Mouse (Mus musculus) kidney, postnatal 0 days (tissue): ENCODE measurements around the gene Mrpl27. TPM values are rescaled to one million over a fixed set of nuclear protein-coding genes. Genes with fewer than 3 reads are reported as not detected.

Source experiments
- ATAC-seq: fragments of 200-750 bp; cut with Nextera tagmentation; replicated peaks from 2 replicates; pipeline ENCODE4 v1.8.0; 2017; ENCODE audit warnings: low read depth, moderate number of reproducible peaks, moderate TSS enrichment, moderate library complexity; ENCODE audit not compliant: low FRiP score
- DNase-seq: peaks from one replicate; pipeline ENCODE4 v3.0.0-alpha.2; 2016; ENCODE audit warnings: low spot score
- H3K27ac ChIP-seq: fragments of 300-500 bp; sonication (generic); 2 replicates; pipeline ENCODE4 v1.5.1; 2014; ENCODE audit warnings: mild to moderate bottlenecking
- H3K27me3 ChIP-seq: fragments of 300-500 bp; sonication (generic); 2 replicates; pipeline ENCODE4 v1.6.1; 2014; ENCODE audit warnings: low read length, mixed read lengths; ENCODE audit not compliant: insufficient read depth
- H3K36me3 ChIP-seq: fragments of 300-500 bp; sonication (generic); 2 replicates; pipeline ENCODE4 v1.6.1; 2014; ENCODE audit warnings: low read length, mixed read lengths; ENCODE audit not compliant: insufficient read depth
- H3K4me1 ChIP-seq: fragments of 300-500 bp; sonication (generic); replicated peaks from 2 replicates; pipeline ENCODE4 v1.6.1; 2014; ENCODE audit warnings: antibody characterized with exemption, low read length, mixed read lengths; ENCODE audit not compliant: insufficient read depth
- H3K4me2 ChIP-seq: fragments of 300-500 bp; sonication (generic); 2 replicates; pipeline ENCODE4 v1.6.1; 2014; ENCODE audit warnings: mild to moderate bottlenecking, low read length, moderate library complexity, mixed read lengths
- H3K4me3 ChIP-seq: fragments of 300-500 bp; sonication (generic); replicated peaks from 2 replicates; pipeline ENCODE4 v1.5.1; 2014; ENCODE audit warnings: low read depth, low read length
- H3K9ac ChIP-seq: fragments of 300-500 bp; sonication (generic); 2 replicates; pipeline ENCODE4 v1.6.1; 2014; ENCODE audit warnings: low read depth, low read length
- H3K9me3 ChIP-seq: fragments of 300-500 bp; sonication (generic); replicated peaks from 2 replicates; pipeline ENCODE4 v1.6.1; 2016; ENCODE audit warnings: low read length, inconsistent platforms, mixed read lengths
- CTCF ChIP-seq: IDR thresholded peaks from 2 replicates; pipeline ENCODE4 v1.5.1; 2016; ENCODE audit warnings: antibody characterized with exemption, low read depth, mild to moderate bottlenecking, moderate library complexity
- WGBS: fragments of 180-500 bp; shearing (Covaris S2); extraction: QIAGEN DNeasy Blood & Tissue Kit; methylation state at CpG from one replicate; pipeline ENCODE4 v1.1.7; 2014; 5-methylcytosine and 5-hydroxymethylcytosine counted together
- polyA plus RNA-seq: library from polyadenylated mRNA; unstranded; fragments of >200 nt; fragmentation: Nextera tagmentation; extraction: Ambion mirVana; gene quantifications from 2 replicates; pipeline ENCODE4 v1.2.1, GENCODE M21; 2015

The Mrpl27 gene
- polyA plus RNA-seq, 1 experiment from 2014 or later = 135 TPM

GRCm38 (mm10) chr11:94697140-94697539 is 43.6 kb downstream of the Mrpl27 start:
- Histone ChIP-seq H3K36me3 (no peaks in the 10 kb centered on the region), H3K4me3 (no peak overlapping the region), H3K27me3 (no peaks in the 10 kb centered on the region), H3K27ac (no peak overlapping the region), H3K9me3 (no peaks in the 10 kb centered on the region), H3K4me2 (no peak overlapping the region), H3K9ac (no peak overlapping the region), H3K4me1 (0 out of 2 replicates have a peak, but pooled peaks cover 7% of the 10 kb centered on the region)
- TF ChIP-seq CTCF = peak; percentile 31; the same call in 1 of the 2 replicates
- no peak for DNase-seq
- 97% methylated on average over 2 of the region's 2 CpGs for WGBS
- no peak for ATAC-seq

DNA sequence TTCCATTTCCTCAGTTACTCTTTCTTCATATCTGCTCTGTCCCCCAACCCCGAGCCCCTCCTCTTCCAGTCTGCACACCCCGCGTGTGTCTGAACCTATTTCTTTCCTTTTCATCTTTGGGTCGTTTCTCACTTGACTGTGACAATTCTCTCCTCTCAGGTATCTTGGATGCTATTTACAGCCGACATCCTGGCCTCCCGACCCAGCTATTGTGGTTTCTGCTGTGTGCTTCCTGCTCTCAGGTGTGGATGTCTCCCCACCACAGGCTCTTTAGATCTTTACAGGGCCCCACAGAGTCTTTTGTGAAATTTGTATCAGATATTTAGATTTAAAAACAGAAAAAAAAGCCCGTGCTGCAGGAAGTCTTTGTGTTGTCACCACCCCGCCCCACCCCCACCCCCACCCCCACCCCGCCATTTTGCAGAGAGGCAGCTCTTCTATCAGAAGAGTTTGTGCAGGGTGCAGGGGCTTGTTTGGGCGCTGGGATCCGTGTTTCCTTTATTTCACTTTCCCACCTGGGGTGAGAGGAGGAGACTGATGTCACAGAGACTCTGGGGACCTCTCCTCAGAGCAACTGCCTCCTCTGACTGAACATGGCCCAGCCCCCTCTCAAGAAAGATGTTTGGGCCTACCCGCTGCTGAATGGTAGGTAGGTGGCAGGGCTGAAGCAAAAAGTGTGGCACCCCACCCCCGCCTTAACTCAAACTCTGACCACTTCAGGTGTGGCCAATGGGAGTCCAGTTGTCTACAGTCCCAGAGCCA is 44.3 kb downstream of the Mrpl27 start:
- H3K27me3 ChIP-seq = no peaks in the 10 kb centered on the region
- no peak for ATAC-seq

GRCm38 (mm10) chr11:94699399-94699798 is 45.8 kb downstream of the Mrpl27 start:
- no peak for TF ChIP-seq CTCF
- 100% methylated on average over 3 of the region's 3 CpGs for WGBS
- Histone ChIP-seq H3K9me3 (no peaks in the 10 kb centered on the region), H3K27ac (no peak overlapping the region), H3K4me3 (no peak overlapping the region), H3K9ac (no peak overlapping the region), H3K4me2 (no peak overlapping the region), H3K4me1 (0 out of 2 replicates have a peak, but pooled peaks cover 13% of the 10 kb centered on the region), H3K27me3 (no peaks in the 10 kb centered on the region), H3K36me3 (no peaks in the 10 kb centered on the region)
- ATAC-seq (no peak), DNase-seq (no peak)

More for the DNA sequence above, 44.3 kb downstream of the Mrpl27 start:
- Histone ChIP-seq H3K9ac (no peak overlapping the region), H3K9me3 (no peaks in the 10 kb centered on the region), H3K4me2 (no peak overlapping the region), H3K27ac (no peak overlapping the region), H3K36me3 (no peaks in the 10 kb centered on the region), H3K4me3 (no peak overlapping the region), H3K4me1 (0 out of 2 replicates have a peak, but pooled peaks cover 8% of the 10 kb centered on the region)
- no peak for DNase-seq
- 35% methylated on average over 13 of the region's 13 CpGs for whole genome bisulfite sequencing
- no peak for TF ChIP-seq CTCF

DNA sequence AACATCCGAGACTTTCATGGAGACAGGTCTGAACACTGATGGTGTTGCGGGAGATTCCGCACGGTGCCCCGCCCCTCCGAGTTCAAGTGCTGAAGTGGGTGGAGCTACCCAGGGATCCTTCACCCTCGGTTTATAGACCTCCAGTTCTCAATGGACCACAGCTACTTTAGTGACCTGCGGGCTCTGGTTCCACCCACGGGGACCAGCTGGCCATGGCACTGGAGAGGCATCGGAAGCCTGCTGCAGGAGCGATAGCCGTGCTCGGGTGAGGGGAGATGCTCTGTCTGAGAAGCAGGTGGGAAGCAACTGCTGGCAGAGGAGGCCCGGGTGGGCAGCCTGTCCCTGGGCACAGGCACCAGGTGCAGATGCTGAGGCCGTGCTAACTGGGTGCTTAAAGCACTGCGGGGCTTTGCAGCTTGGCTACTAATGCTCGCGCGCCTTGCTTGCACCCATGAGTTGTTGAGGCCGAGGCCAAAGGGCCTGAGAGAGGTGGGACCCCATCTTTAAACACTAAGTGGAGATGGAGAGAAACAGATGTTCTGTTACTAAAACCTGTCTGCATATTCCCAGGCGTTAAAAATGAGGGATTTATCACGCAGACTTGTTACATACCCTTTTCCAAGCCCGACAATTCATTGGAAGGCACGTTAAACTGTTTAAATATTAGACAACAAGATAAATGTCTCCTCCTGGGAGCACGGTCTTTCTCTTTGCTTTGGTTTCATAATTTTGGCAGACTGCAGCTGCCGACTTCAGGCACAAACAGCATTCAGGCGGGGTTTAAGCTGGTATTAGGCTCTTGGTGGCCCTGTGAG is 48.0 kb downstream of the Mrpl27 start:
- no peaks in the 10 kb centered on the region for H3K9me3 ChIP-seq
- WGBS = 37% methylated on average over 27 of the region's 27 CpGs
- peak overlapping the region; percentile 43 for H3K4me2 ChIP-seq
- H3K27me3 ChIP-seq = no peaks in the 10 kb centered on the region
- no peaks in the 10 kb centered on the region for H3K36me3 ChIP-seq
- H3K4me1 ChIP-seq = 0 out of 2 replicates have a peak, but pooled peaks cover 13% of the 10 kb centered on the region
- no peak overlapping the region for H3K27ac ChIP-seq
- H3K4me3 ChIP-seq = no peak overlapping the region
- no peak for TF ChIP-seq CTCF
- ATAC-seq (0 out of 2 replicates have a peak, but pooled peaks have one; percentile 26), DNase-seq (peak; percentile 78)
- no peak overlapping the region for H3K9ac ChIP-seq

GRCm38 (mm10) chr11:94702216-94702610 is 48.6 kb downstream of the Mrpl27 start:
- Histone ChIP-seq H3K9me3 (no peaks in the 10 kb centered on the region), H3K4me2 (no peak overlapping the region), H3K36me3 (no peaks in the 10 kb centered on the region), H3K27me3 (no peaks in the 10 kb centered on the region), H3K4me3 (no peak overlapping the region), H3K4me1 (0 out of 2 replicates have a peak, but pooled peaks cover 13% of the 10 kb centered on the region), H3K9ac (no peak overlapping the region), H3K27ac (no peak overlapping the region)
- DNase-seq (no peak), ATAC-seq (no peak)
- TF ChIP-seq CTCF = no peak
- 39% methylated on average over 3 of the region's 3 CpGs for whole genome bisulfite sequencing

GRCm38 (mm10) chr11:94704020-94704419 is 50.5 kb downstream of the Mrpl27 start:
- DNase-seq (peak; percentile 63), ATAC-seq (no peak; the same call in 1 of the 2 replicates)
- H3K4me1 ChIP-seq = 0 out of 2 replicates have a peak, but pooled peaks cover 13% of the 10 kb centered on the region
- no peaks in the 10 kb centered on the region for H3K9me3 ChIP-seq
- H3K27me3 ChIP-seq = no peaks in the 10 kb centered on the region
- H3K27ac ChIP-seq = peak overlapping the region; percentile 31; the same call in 1 of the 2 replicates
- H3K4me3 ChIP-seq = no peak overlapping the region
- peak; percentile 57 for TF ChIP-seq CTCF
- 48% methylated on average over 7 of the region's 7 CpGs for whole genome bisulfite sequencing
- H3K36me3 ChIP-seq = no peaks in the 10 kb centered on the region
- H3K4me2 ChIP-seq = no peak overlapping the region
- H3K9ac ChIP-seq = no peak overlapping the region
